Comparison of ENCODE assay signal across 11 mouse cellular contexts in the genomic region with DNA sequence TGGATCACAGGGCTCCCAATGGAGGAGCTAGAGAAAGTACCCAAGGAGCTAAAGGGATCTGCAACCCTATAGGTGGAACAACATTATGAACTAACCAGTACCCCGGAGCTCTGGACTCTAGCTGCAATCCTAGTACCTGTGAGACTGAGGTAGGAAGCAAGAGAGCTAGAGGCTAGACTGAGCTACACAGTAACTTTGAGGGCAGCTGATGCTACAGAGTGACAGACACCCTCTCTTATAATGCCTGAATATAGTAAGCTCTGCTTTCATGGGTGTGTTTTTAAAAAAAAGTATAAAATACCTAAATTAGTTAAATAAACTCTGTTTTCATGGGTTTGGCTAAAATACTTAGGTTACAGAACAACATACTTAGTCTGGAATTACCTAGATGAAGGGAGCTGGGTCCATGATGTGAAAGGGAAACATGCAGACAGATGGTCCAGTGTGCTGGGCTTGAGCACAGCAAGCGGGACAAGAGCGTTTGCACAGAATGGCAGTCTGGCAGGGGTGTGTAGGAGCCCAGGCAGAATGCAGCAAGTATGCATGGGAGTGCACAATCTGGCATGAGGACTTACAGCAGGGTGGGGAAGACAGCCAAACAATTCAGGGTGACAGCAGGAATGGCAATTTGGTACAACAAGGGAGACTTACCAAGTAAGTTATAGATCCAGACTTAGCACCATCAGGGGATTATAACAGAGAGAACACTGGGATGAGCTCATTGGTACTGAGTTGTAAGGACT.
DNase-seq lines count a peak whose midpoint lies in the region; ATAC-seq lines count a peak whose summit lies in the region.
"Had no signal": no experiment of that assay in that cellular context is flagged by ENCODE, and none has a peak within 500 bp of the region (broad histone marks: within the 10 kb centered on the region; RNA-seq: fewer than 3 reads in every experiment).

No protein-coding gene starts in this region.

- H3K36me3 ChIP-seq in hindbrain, embryonic 11.5 days (ENCODE audit: control insufficient read depth, insufficient read depth, low read length) = no peaks in the 10 kb centered on the region
- H3K36me3 ChIP-seq in hindbrain, embryonic 10.5 days = no peaks in the 10 kb centered on the region
- H3K36me3 ChIP-seq in forebrain, embryonic 15.5 days = no peaks in the 10 kb centered on the region
- H3K36me3 ChIP-seq: heart, embryonic 15.5 days had no signal

- no peaks in the 10 kb centered on the region for H3K27me3 ChIP-seq in hindbrain, embryonic 11.5 days (ENCODE audit: control insufficient read depth, insufficient read depth, low read length)
- no peaks in the 10 kb centered on the region for H3K27me3 ChIP-seq in hindbrain, embryonic 10.5 days (ENCODE audit: insufficient read depth, poor library complexity, severe bottlenecking)
- no peaks in the 10 kb centered on the region for H3K27me3 ChIP-seq in forebrain, embryonic 15.5 days
- H3K27me3 ChIP-seq: heart, embryonic 15.5 days; liver, embryonic 13.5 days had no signal

- peak; percentile 51; the same call in 1 of the 2 replicates for ATAC-seq in hindbrain, embryonic 11.5 days (ENCODE audit: low FRiP score)
- ATAC-seq in forebrain, embryonic 15.5 days (replicated peaks) = peak; percentile 98

- whole genome bisulfite sequencing in hindbrain, embryonic 11.5 days = 92% methylated on average over 3 of the region's 3 CpGs
- WGBS in hindbrain, embryonic 10.5 days = 86% methylated on average over 3 of the region's 3 CpGs
- 52% methylated on average over 3 of the region's 3 CpGs for WGBS in forebrain, embryonic 15.5 days

- no peak overlapping the region for H3K9ac ChIP-seq in hindbrain, embryonic 11.5 days (ENCODE audit: low read depth, low read length)
- H3K9ac ChIP-seq in forebrain, embryonic 15.5 days (replicated peaks) = no peak overlapping the region
- H3K9ac ChIP-seq: heart, embryonic 15.5 days; liver, embryonic 13.5 days had no signal

- no peak overlapping the region for H3K4me2 ChIP-seq in hindbrain, embryonic 11.5 days (replicated peaks; ENCODE audit: low read depth, low read length)
- no peak overlapping the region for H3K4me2 ChIP-seq in forebrain, embryonic 15.5 days (replicated peaks)
- H3K4me2 ChIP-seq: heart, embryonic 15.5 days; liver, embryonic 13.5 days had no signal

- H3K27ac ChIP-seq in hindbrain, embryonic 11.5 days (ENCODE audit: low read depth, low read length) = no peak overlapping the region
- no peak overlapping the region for H3K27ac ChIP-seq in hindbrain, embryonic 10.5 days
- H3K27ac ChIP-seq in forebrain, embryonic 15.5 days (replicated peaks) = peak overlapping the region; percentile 90
- H3K27ac ChIP-seq: heart, embryonic 15.5 days; liver, embryonic 13.5 days had no signal

- H3K9me3 ChIP-seq in hindbrain, embryonic 11.5 days (ENCODE audit: control insufficient read depth, low read length) = no peaks in the 10 kb centered on the region
- no peaks in the 10 kb centered on the region for H3K9me3 ChIP-seq in hindbrain, embryonic 10.5 days
- no peaks in the 10 kb centered on the region for H3K9me3 ChIP-seq in forebrain, embryonic 15.5 days
- H3K9me3 ChIP-seq: heart, embryonic 15.5 days; liver, embryonic 13.5 days had no signal

- no peak for DNase-seq in hindbrain, embryonic 11.5 days (ENCODE audit: low spot score)
- no peak for DNase-seq in hindbrain, embryonic 10.5 days (ENCODE audit: low spot score)
- peak; percentile 34 to 42 for DNase-seq in layer of hippocampus, postnatal 25 days (ENCODE audit: extremely low spot score in 1 of 2, low spot score in 1 of 2)
- DNase-seq in right cerebral cortex, postnatal 10 days (ENCODE audit: low spot score in 2 of 2) = peak; percentile 57 to 71
- no peak for DNase-seq in kidney, adult 8-10 months
- DNase-seq in ovary, postnatal 14 days (ENCODE audit: low spot score) = no peak
- DNase-seq in thymus, postnatal 14 days = no peak
- DNase-seq: kidney, postnatal 14 days; liver, embryonic 13.5 days had no signal

- no peaks in the 10 kb centered on the region for H3K4me1 ChIP-seq in hindbrain, embryonic 11.5 days (replicated peaks; ENCODE audit: control insufficient read depth, insufficient read depth, low read length)
- 0 out of 2 replicates have a peak, but pooled peaks cover 2% of the 10 kb centered on the region for H3K4me1 ChIP-seq in hindbrain, embryonic 10.5 days (replicated peaks)
- H3K4me1 ChIP-seq in forebrain, embryonic 15.5 days = peaks cover 16% of the 10 kb centered on the region

- no peak overlapping the region for H3K4me3 ChIP-seq in hindbrain, embryonic 11.5 days (ENCODE audit: low read depth, low read length)
- H3K4me3 ChIP-seq in hindbrain, embryonic 10.5 days = no peak overlapping the region
- H3K4me3 ChIP-seq in forebrain, embryonic 15.5 days = no peak overlapping the region
- H3K4me3 ChIP-seq: heart, embryonic 15.5 days; liver, embryonic 13.5 days had no signal

Comparison
In these comparisons a context has a peak if more than half of its experiments do, and no peak if none do; other contexts are left out.
1. DNase-seq: peak in layer of hippocampus, postnatal 25 days (2 of 2) and right cerebral cortex, postnatal 10 days (2 of 2); none in hindbrain, embryonic 11.5 days (single experiment), hindbrain, embryonic 10.5 days (single experiment), kidney, adult 8-10 months (0 of 2), ovary, postnatal 14 days (single experiment) and thymus, postnatal 14 days (single experiment).